Mouse (Mus musculus) left cerebral cortex, adult 8-10 months (tissue): ENCODE measurements around the gene Mn1. TPM values are rescaled to one million over a fixed set of nuclear protein-coding genes. Genes with fewer than 3 reads are reported as not detected.
A peak's percentile ranks its signal among the peaks of the same experiment; 100 is the strongest.

Experiments used
- DNase-seq, 2 experiments: peaks; one replicate each; pipeline ENCODE4 v3.0.0; 2022; ENCODE audit warnings: low spot score in 2 of 2
- total RNA-seq, 4 experiments: library from RNA; stranded (reverse); gene quantifications; 2 replicates each; pipeline ENCODE4 v1.2.4; 2022

The Mn1 gene
- total RNA-seq, 4 experiments from 2014 or later = 52.4 to 55.5 (median 53.9) TPM

DNA sequence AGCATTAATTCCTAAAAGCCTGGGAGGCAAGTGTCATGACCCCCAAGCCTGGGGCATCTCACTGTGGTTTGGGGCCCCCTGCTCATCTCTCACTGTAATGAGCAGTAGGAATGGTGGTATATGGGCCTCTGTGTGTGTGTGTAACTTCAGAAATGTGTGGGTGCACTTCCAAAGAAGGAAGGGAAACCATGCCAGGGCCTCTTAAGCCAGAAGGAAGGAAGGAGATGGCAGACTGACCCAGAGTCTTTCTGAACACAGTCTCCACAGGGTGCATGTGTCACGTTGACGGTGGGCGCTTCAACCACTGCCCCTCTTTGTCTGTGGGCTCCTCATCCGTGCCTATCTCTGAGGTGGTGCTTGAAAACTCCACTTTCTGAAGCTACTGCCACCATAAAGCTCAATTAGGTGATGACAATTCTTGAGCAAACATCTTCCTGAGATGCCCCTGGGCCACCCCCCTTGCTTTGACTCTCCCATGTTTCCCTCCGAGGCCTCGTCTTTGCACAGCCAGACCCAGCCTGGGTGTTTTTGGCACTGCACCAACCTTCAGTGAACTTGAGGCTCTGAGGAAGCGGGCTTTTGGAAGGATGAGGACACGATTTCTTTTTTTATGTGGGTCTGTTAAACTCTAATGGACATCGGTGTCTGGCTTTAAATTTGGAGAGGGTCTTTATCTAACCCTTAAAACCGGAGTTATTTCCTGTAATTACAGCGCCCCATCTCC is 14.0 kb downstream of the Mn1 start:
- DNase-seq = no peak

- DNase-seq = no peak
These were observed 15.7 kb downstream of the Mn1 start for GRCm38 (mm10) chr5:111432842-111433241.

- no peak for DNase-seq
These were observed 17.2 kb downstream of the Mn1 start for GRCm38 (mm10) chr5:111434342-111434842.

DNA sequence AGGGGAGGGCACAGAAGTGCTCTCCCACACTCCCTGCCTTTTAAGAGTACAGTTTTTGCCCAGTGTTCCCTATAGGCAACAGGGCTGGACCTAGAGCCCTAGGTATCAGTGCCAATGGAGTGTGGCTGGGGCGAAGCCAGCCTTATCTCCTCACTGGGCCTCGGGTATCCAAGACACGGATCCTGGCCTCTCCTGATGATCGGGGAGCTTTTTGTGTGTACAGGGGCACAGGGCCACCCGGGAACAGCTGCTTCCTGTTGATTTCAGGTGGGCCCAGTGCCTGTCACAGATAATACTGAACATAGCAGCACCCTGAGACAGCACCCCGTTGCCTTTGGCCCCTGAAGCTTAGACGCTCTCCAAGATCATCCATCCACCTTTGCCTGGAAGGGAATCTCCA is 19.1 kb downstream of the Mn1 start:
- DNase-seq = no peak

GRCm38 (mm10) chr5:111437205-111437604 is 20.0 kb downstream of the Mn1 start:
- peak in 1 of 2 experiments; percentile 76 for DNase-seq

- DNase-seq = no peak
These were observed 21.2 kb downstream of the Mn1 start for GRCm38 (mm10) chr5:111438336-111438735.

DNA sequence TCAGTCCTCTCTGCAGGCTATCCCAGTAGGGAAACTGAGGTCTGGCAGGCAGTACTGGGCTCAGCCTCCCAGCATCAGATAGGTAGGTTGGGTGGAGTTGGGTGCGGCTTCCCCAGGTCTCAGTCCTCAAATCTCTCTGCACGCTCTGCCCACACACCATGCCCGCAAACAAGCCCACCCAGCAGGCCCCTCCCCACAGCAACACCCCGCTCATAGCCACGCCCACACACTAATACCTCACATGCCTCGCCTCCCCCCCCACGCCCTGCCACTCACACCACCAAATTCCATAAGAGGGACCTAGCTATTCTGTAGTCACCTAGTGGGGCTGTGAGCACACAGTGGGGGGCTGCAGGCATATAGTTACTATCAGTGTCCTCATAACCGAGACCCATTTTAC is 21.7 kb downstream of the Mn1 start:
- DNase-seq = no peak

DNA sequence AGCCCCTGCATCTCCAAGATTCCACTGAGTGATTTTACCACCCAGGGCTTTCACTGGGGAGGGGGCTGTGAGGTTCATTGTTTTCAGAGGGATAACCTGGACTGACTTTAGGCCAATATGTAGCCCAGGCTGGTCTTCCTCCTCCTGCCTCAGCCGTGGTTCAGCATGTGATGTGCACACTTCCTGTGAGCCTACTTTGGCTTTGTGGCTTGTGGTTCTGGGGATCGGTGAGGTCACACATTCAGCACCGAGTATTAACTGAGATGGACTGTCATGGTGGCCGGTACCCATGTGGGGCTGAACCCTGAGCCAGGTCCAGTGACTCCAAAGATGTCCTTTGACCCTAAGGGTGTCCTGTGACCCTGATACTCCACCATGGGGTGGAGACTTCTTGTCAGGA is 23.1 kb downstream of the Mn1 start:
- no peak for DNase-seq

DNA sequence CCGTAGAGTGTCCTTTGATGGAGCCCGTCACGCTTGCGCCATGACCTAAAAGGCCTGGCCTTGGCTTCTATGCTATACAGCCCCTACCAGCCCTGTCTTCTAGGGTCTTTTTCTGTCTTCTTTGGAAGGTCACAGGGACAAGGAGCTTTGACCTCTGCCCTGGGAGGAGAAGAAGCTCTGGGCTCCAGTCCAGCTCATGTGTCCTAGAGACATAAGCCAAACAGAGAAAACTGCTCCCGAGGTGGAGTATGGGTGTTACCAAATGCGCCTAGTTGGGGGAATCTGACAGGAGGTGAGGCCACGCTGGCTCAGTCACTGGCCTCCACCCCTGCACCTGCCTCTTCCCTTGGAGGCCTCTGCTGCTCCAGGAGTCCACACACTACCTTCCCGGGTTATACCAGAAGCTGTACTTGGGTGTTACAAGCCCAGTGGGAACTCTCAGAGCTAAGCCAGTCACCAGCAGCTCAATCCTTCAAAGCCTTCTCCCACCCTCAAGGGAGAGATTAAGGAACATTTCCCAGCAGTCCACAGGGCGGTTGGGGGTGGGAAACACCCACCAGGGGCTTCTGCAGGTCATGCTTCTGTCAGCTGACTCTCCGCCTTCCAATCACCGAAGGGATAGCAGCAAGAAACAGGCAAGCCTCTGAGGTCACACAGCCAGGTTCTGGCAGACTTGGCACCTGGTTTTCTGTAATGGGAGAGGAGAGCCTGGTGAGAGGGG is 25.1 kb downstream of the Mn1 start:
- no peak for DNase-seq

GRCm38 (mm10) chr5:111443636-111444035 is 26.5 kb downstream of the Mn1 start:
- DNase-seq = no peak

DNA sequence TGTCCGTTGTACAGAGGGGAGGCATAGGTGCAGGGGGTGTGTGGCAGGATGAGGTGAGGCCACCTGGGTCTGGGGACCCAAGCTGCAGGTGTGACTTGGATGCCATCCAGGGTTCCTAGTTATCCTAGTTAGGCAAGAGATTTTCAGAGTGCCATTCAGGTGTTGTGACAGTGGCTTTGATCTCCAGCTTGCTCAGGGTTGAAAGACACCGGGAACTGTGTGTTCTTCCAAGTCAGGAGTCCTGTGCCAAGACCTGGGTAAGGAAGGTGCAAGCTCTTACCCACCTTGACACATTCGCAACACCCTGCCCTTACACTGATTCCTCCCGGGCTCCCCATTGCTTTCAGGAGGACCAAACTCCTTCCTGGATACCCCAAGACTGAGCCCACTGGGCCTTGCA is 27.2 kb downstream of the Mn1 start:
- DNase-seq = no peak

- DNase-seq = no peak
These were observed 29.5 kb downstream of the Mn1 start for GRCm38 (mm10) chr5:111446652-111447051.

GRCm38 (mm10) chr5:111449700-111450099 is 32.5 kb downstream of the Mn1 start:
- DNase-seq = peak in 1 of 2 experiments; percentile 72

DNA sequence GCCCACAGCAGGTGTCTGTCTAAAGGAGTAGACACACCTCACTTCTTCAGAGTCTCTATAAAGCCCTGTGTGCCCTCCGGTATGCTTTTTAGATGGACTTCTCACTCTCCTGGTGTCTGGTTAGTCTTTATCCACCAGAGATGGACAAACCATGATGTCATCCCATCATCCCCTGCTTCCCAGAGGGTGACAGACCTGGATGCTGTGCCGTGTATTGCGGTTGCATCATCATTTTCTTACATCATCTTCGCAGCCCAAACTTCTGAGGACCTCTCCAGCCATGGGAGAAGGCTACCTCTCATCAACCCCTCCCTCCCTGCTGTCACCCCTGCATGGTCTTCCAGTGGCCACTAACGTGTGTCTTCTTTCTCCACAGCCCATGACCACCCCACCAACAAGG is 37.1 kb downstream of the Mn1 start:
- DNase-seq = no peak

- no peak for DNase-seq
These were observed 37.7 kb downstream of the Mn1 start for GRCm38 (mm10) chr5:111454876-111455275.

DNA sequence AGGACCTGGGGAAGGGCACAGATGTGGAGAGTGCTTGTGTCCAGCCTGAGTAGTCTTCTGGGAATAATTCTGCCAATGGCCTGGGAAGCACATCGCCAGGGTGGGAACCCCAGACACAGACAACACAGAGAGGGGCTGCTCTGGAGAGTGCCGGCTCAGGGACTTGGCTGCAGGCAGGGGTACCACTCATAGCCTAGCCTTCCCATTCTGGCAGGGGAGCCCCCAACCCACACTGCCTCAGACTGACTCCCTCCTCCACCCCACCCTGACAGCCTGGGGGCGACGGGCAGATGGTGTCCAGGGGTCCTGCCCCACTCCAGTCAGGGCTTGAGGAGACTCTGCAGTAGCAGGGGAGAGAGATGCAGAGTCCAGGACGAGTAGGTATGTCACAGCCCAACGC is 41.5 kb downstream of the Mn1 start:
- no peak for DNase-seq

DNA sequence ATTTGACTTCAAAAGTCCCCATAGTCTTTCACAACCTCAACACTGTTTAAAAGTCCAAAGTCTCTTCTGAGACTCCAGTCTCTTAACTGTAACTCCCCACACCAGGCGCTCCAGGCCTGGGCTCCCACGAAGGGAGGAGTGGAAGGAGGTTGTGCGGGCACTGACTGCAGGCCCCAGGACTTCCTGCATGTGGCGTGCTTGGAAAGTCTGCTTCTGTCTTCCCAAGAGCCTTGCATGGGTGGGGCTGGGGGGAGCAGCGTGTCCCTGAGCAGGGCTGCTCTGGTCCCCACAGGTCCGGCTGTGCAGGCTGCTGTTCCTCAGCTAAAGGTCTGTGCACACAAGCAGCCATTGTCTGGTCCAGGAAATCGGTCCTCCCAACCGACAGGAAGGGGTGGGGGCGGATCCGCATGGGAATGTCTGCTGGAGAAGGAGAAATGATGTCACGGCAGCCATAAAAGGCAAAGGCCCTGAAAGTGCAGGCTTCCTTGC is 48.7 kb downstream of the Mn1 start:
- DNase-seq = no peak

DNA sequence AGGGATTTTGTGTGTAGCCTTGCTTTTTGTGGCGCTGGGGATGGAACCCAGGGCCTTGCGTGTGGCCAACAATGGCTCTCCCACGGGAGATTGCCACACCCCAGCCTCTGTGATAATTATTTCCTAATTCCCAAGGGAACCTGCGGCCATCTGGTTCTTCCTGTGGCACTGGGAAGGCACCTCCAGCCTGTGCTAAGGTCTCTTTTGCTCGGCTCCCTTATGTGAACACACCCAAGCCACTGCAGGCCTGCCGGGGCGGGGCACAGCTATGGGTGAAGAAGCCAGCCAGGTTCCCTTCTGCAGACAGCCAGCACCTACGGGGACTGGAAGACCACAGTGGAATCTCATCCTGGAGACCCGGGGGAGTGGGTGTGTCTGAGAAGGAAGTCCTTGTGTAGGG is 49.3 kb downstream of the Mn1 start:
- no peak for DNase-seq

- DNase-seq = no peak
These were observed 50.5 kb downstream of the Mn1 start for GRCm38 (mm10) chr5:111467699-111468098.

- DNase-seq = no peak
These were observed 52.2 kb downstream of the Mn1 start for GRCm38 (mm10) chr5:111469195-111469882.

DNA sequence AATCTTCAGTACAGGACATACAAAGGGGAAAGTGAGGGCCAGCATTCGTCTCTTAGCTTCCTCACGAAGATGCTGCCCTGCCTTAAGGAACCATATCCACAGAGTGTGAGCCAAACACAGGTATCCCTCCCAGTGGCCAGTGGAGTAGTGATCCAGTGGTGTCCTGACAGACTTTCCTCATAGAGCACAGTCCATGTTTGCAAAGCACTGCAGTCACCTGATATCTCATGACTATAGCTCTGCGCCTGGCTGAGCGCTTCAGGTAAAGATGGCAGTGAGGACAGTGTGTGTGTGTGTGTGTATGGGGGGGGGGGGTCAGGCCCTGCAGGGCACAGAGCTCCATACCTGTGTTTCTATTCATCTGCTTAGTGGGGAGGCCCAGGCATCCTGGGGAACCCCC is 53.7 kb downstream of the Mn1 start:
- DNase-seq = no peak

DNA sequence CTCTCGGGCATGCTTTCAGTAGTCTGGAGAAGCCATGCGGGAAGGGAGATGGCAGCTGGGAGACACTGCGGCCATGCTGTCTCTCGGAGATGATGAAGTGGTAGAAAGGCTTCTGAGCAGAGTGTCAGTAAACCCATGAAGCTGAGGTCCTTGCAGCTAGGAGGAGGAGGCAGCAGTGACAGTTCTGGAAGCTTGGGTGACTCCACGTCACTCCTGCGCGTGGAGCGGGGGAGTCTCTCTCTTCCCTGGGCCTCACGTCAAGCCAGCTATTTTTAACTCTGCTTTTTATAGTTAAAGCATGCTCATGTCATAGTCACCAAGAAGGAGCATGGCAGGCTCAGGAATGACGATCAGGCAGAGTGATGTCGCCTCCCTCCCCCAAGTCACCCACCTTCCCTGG is 56.3 kb downstream of the Mn1 start:
- DNase-seq = peak; percentile 60 to 90
